Mouse (Mus musculus) R1 (cell line): ENCODE data around the gene Mtor.

Source experiments
- DNase-seq: peaks from one replicate; pipeline ENCODE4 v3.0.0-alpha.2; 2018; ENCODE audit warnings: low read depth, low spot score

The Mtor gene

GRCm38 (mm10) chr4:148484511-148484910, 36.1 kb downstream of the Mtor start:
- DNase-seq: no peak

- DNase-seq: peak; percentile 45
Observed at GRCm38 (mm10) chr4:148487841-148488240, 39.4 kb downstream of the Mtor start.

- DNase-seq: no peak
Observed at GRCm38 (mm10) chr4:148490502-148490901, 42.1 kb downstream of the Mtor start.

- DNase-seq: no peak
Observed at GRCm38 (mm10) chr4:148491448-148491847, 43.0 kb downstream of the Mtor start.

GRCm38 (mm10) chr4:148495160-148495559, 46.7 kb downstream of the Mtor start:
- DNase-seq: no peak

- peak; percentile 82 for DNase-seq
Observed at GRCm38 (mm10) chr4:148495874-148496689, 47.7 kb downstream of the Mtor start.

- no peak for DNase-seq
Observed at GRCm38 (mm10) chr4:148500410-148500867, 52.0 kb downstream of the Mtor start, which contains the start of gene Angptl7. Angptl7 (minus strand) TSS chr4:148500460.

GRCm38 (mm10) chr4:148504497-148504959, 56.1 kb downstream of the Mtor start:
- DNase-seq: no peak

- no peak for DNase-seq
Observed at GRCm38 (mm10) chr4:148507585-148507984, 59.2 kb downstream of the Mtor start.

- DNase-seq: no peak
Observed at GRCm38 (mm10) chr4:148508084-148508849, 59.9 kb downstream of the Mtor start.

GRCm38 (mm10) chr4:148509450-148510084, 61.2 kb downstream of the Mtor start:
- no peak for DNase-seq

GRCm38 (mm10) chr4:148510691-148511090, 62.3 kb downstream of the Mtor start:
- DNase-seq: no peak

- no peak for DNase-seq
Observed at GRCm38 (mm10) chr4:148511334-148511733, 62.9 kb downstream of the Mtor start.

- no peak for DNase-seq
Observed at GRCm38 (mm10) chr4:148513021-148513559, 64.7 kb downstream of the Mtor start.

GRCm38 (mm10) chr4:148515313-148515712, 66.9 kb downstream of the Mtor start:
- peak; percentile 40 for DNase-seq

GRCm38 (mm10) chr4:148517809-148518208, 69.4 kb downstream of the Mtor start:
- no peak for DNase-seq

- DNase-seq: no peak
Observed at GRCm38 (mm10) chr4:148518235-148518795, 69.9 kb downstream of the Mtor start.

GRCm38 (mm10) chr4:148523538-148523937, 75.1 kb downstream of the Mtor start:
- DNase-seq: no peak

- DNase-seq: no peak
Observed at GRCm38 (mm10) chr4:148527158-148527910, 78.9 kb downstream of the Mtor start.

GRCm38 (mm10) chr4:148530351-148530750, 81.9 kb downstream of the Mtor start:
- no peak for DNase-seq

- DNase-seq: no peak
Observed at GRCm38 (mm10) chr4:148530778-148531177, 82.4 kb downstream of the Mtor start.
